Mouse (Mus musculus) megakaryocyte, embryonic 14.5 days (primary cell): ENCODE measurements at regions not wholly inside any gene's neighbourhood (a gene's known extent, or its start where the extent isn't known, plus 50 kb on each side); places are given as distances from the start of the nearest gene placed in this dataset.

Experiments
- FLI1 ChIP-seq: IDR thresholded peaks from 2 replicates; pipeline ENCODE4 v1.6.1; 2012; ENCODE audit warnings: low read length, inconsistent platforms, mixed read lengths
- GATA1 ChIP-seq: IDR thresholded peaks from 3 replicates; pipeline ENCODE4 v1.6.1; 2012; ENCODE audit warnings: mixed read lengths, low read length, inconsistent platforms, borderline replicate concordance

GRCm38 (mm10) chr3:143327652-143328051, 445.8 kb upstream of the Pkn2 start:
- TF ChIP-seq GATA1: no peak
- no peak for TF ChIP-seq FLI1
